Mouse (Mus musculus) retina, postnatal 1 day (tissue): ENCODE measurements around the gene Upb1.
"Not testable (repeated sequence)": the region's sequence is repeated elsewhere in the genome, so short reads cannot be mapped to it uniquely, and the experiment has no call there.

Source experiments
- DNase-seq: peaks from one replicate; pipeline ENCODE4 v3.0.0-alpha.2; 2012

Gene Upb1

DNA sequence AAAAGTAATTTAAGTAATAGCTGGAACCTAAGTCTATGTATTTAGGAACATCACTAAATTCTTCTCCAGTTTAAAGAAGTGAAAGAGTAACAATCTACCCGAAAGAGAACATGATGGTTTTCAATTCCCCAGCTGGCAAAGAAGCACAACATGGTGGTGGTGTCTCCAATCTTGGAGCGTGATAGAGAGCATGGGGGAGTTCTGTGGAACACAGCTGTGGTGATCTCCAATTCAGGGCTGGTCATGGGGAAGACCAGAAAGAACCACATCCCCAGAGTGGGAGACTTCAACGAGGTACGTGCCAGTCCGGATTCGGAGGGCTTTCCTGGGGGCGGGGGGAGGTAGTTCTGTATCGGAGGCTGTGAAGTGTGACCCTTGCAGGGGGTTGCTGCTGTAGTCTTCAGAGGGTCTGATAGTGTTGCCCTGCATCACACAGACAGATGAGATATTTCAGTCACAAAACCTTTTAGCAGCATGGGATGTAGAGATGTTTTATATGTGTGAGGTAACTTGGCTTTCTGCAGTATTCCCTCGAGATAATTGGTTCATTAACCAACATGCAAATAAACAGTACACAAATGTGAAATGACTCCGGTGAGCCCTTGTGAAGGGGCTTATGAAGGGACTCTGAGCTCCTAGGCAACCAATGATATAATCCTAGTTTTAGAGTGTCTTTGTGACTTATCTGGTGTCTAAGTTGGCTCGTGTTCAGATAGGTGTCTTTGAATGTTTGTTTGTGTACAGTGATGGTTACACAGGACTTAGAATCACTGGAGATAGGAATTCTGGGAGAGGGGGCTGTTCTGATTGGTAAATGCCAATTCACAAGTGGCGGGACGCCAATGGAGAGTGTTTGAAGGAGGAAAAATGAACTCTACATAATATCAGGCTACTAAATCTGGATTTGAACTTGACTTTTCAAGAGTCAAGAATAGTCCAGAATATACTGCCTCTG is 27.4 kb downstream of the Upb1 start:
- DNase-seq: no peak

DNA sequence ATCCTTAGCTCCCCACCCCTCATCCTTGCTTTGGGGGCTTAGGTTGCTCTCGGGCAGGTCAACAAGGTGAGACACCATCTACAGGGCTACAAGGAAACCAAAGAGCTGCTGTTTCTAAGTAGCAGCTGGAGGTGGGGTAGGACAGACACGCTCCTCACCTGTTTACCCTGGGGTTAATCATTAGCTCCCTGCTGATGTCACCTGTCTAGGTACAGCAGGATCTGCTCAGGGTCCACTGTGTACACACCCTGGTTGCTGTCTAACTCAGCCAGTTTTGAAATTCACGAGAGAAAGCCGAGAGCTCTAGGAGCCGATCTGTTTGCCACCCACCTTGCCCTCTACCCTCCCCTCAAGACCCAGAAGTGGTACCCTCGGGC is 28.1 kb downstream of the Upb1 start:
- no peak for DNase-seq

DNA sequence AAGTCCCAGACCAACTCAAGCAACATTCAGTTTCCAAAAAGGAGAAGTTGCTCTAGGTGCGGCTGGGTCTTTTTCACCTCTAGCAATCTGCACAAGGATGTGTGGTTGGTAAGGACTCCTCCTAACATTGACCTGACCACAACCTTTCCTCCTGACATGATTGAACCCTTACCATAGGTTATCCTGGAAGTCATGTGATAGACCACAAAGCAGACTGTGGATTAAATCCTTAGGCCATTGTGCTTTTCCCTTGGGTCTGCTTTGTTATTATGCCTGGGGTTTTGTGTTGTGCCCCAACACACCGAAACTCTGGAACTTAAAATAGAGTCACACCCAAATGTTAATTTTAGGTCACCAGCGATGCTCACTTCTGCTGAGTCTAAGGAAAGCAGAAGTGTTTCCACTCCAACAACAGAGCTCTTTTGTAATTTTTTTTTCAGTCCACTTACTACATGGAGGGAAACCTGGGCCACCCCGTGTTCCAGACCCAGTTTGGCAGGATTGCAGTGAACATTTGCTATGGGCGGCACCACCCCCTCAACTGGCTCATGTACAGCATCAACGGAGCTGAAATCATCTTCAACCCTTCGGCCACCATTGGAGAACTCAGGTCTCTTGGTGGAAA is 28.7 kb downstream of the Upb1 start:
- DNase-seq: no peak

DNA sequence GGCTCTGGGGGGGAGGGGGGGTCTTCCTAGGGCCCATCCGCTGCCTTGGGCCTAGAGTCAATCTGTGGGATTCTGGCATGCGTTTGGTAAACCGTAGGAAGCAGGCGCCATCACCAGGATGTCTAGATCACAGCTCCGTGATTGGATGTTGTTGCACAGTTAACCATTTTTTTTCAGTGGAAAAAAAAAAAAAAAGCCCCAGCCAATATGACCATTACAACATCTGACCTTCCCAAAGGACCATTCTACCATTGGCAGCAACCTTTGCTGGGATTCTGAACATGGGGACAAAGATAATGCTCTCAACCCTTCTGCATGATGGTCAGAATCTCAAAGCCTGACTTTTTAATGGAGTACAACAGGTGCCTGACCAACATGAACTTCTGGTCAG is 29.2 kb downstream of the Upb1 start:
- no peak for DNase-seq

DNA sequence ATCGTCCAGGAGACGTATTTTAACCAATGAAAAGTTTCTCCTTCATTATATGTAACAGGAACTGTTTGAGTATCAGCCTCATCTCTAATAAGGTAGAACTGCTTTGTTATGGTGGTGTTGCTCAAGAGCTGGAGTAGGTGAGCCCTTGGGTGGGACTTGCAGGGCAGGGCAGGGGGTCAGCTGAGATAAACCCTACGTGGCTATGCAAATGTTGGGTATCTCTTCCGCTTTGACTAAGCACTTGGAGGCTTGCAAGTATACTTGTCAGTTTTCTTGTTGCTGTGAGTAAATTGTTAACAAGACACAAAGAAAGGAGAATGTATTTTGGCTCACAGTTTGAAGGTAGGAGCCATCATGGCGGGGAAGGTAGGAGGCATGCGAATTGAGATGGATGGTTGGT is 29.7 kb downstream of the Upb1 start:
- no peak for DNase-seq

DNA sequence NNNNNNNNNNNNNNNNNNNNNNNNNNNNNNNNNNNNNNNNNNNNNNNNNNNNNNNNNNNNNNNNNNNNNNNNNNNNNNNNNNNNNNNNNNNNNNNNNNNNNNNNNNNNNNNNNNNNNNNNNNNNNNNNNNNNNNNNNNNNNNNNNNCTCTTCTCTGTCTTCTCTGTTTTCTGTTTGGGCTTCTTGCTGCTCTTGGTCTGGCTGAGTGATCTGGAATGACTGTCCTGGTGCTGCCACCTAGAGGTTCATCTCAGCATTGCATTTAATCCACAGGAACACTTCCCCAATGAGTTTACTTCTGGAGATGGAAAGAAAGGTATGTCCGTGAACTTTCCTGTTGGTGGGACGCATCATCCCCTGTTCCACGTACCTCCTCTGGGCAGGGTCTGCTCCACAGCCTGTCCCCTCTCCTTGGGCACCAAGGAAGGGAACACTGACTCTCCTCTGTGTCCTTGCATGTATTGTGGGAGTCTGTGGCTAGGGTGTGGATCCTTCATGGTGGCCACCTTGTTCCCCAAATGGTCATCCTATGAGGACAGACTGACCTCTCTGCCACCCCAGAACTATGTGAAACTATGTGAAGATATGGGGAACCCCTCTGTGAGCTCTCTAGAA is 35.8 kb downstream of the Upb1 start:
- DNase-seq: peak; percentile 88

DNA sequence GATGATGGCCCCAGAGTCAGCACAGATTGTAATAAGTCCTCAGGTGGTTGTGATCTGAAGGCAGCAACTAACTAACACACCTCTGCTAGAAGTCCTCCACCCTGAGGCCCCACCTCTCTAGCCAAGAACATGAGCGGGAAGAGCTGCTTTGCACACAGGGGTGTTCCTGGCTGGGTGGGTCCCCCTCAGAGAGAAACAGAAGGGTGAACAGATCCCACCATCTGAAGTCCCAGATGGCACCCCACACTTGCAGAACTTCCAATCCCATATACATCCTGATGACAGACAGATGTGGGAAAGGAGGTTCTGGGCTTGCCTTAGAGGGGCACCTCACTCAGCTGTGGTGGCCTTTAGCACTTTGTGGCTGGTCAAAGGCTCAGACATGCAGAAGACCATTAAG is 36.4 kb downstream of the Upb1 start:
- no peak for DNase-seq

DNA sequence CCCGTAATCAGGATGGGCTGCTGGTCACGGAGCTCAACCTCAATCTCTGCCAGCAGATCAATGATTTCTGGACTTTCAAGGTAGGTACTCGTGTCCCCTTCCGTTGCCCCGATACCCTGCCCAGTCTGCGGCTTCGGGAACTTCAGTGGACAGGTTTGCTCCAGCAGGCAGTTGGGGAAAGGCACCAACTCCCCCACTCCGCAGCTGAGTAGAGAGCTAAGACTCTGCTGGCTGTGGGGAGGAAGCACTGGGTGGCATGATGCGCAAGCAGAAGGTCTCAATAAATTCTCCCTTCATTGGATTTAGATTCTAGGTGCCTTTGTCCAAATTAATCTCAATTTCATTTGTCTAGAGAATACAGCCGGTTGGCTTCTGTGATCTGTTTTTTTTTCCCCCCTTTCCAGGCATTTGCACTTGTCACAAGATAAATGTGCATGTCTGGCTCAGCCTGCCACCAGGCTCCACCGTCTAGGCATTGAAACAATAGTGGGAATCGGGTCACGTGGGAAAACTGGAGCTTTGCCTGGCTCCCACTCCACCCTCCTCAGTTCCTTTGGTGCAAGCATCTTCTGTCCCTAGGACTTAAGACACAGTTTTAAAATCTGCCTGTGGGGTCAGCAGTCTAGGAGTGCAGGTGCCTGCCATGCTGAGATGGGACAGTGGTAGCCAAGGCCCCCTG is 37.4 kb downstream of the Upb1 start:
- peak; percentile 62 for DNase-seq

DNA sequence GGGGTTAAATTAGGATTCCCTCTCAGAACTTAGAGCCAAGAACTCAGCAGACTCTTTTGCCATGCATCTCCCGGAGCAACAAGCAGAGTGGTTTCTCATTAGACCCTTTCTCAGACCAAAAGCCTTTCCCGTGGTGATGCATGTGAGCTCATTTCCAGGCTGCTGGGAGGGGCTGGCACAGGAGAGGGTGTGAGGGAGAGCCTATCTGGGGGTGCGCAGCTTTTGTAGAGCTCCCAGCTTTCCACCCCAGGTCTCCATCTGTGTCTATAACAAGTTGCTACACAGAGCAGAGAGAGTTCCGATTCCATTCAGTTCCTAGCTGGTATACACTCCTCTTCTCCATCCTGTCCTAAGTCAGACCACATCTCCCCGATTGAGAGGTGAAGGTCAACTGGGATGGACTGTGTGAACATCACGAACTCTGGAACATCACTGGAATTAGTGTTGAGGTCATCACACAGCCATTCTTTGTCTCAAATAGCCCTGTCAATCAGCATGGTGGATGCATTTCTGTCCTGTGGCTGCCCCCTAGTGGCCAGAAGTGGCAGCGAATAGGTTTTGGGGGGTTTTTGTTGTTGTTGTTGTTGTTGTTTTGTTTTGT is 38.4 kb downstream of the Upb1 start:
- DNase-seq: peak; percentile 87

DNA sequence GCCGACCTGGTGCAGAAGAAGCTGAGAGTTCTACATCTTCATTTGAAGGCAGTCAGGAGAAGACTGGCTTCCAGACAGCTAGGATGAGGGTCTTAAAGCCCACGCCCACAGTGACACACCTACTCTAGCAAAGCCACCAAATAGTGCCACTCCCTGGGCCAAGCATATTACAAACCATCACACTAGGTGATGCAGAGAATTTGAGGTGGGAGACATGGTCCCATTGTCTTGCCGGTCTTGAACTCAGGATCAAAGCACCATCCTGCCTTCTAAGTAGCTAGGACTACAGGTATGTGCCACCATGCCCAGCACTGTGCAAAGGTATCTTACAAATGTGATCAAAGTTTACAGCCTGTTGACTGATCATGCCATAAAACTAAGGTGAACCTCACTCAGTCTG is 39.8 kb downstream of the Upb1 start:
- no peak for DNase-seq

DNA sequence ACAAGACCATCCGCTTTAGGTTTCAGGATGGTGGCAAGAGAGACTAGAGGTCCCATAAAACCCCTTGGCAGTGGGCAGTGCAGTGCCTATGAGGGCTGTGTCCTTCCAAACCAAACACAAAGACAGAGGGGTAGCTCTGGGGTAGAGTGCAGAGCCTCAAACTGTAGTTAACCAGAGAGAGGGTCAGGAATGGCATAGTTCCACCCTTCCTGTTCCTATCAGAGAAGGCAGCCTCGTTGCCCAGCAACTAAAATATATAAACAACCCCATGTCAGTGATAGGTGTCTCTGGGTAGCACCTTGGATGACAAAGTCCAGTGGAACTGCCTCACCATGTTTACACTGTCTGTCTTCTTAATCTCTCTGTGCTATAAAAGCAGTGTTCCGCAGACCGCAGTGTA is 40.9 kb downstream of the Upb1 start:
- no peak for DNase-seq

DNA sequence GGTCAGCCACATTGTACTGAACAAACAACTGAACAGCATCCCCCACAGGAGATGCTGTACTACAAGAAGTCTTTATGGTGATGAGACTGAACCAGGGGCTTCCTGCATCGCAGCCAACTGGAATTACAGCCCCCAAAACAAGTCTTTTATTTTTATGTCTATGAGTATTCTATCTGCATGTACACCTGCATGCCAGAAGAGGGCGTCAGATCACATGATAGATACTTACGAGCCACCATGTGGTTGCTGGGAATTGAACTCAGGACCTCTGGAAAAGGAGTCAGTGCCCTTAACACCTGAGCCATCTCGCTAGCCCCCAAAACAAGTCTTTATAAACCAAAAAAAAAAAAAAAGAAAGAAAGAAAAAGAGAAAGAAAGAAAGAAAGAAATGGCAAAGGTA is 42.1 kb downstream of the Upb1 start:
- DNase-seq: no peak

DNA sequence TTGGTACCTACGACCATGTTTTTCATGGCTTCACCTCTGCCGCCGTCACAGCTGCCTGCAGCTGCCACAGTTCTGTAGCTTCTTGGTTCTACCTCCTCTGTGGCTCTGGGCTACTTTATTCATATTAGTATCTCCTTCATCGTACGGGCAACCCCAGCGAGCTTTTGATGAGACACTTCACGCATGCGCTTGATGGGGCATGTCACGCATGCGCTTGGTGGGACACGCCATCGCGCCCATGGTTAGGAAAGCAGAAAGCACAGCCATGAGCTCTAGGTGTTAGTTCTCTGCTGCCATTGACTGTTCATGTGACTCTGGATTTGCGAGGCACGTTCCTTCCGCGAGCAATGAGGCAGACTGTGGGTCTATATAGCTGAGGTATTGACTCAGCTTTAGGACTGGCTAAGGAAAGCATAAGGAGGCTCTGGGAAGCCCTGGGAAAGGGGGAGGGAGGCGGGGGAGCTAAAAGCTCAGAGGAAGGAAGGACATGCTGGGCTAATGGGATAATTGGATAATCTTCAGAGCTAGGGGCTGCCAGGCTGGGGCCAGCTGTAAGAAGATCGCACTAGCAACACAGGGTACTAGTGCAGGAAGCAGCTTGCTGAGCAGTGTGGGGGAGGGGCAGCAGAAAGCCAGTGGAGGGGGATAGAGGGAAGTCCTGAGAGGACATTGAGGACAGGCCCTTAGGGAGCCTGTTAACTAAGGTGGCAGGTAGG is 43.4 kb downstream of the Upb1 start:
- DNase-seq: peak; percentile 90

DNA sequence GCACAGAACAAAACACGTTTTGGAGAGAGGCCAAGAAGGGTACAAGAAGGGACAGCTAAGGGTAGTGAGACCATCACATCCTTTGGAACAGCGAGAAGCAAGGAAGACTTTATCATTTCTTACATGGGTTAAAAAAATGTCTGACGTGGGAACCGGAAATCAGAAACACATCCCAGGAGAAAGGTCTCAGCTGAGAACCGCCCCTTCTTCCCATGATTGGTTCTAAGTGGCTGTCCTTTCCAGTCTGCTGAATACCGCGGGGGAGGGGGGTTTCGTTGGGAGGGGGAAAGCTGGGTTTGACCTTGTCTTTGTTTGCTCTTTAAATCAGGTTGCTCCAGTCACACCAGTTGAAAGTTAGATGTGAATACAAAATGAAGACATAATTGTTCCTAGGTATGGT is 44.1 kb downstream of the Upb1 start:
- peak; percentile 68 for DNase-seq

DNA sequence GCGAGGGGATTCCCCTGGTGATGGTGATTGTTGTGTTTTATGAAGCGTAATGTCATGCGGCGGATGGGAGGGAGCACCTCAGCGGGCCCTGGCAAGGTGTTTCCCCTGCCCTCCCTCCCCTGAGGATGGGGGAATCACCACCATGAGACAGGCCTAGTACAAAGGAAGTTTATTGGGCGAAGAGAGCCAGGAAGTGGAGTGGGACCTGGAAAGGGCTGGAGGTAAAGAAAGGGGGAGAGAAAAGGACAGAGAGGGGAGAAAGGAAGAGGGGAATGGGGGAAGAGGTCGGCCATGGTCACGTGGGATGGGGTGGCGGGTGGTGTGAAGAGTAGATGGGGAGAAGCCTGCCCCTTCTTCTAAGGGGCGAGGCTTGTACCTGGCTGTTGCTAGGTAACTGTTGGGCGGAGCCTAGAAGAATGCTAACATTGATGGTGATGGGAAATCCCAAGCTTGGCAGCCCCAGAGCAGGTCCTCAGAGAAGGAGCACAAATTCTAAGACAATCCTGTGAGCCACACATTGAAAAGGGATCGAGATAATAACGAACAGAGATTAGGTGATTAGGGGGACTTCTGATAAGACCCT is 45.7 kb downstream of the Upb1 start:
- no peak for DNase-seq

DNA sequence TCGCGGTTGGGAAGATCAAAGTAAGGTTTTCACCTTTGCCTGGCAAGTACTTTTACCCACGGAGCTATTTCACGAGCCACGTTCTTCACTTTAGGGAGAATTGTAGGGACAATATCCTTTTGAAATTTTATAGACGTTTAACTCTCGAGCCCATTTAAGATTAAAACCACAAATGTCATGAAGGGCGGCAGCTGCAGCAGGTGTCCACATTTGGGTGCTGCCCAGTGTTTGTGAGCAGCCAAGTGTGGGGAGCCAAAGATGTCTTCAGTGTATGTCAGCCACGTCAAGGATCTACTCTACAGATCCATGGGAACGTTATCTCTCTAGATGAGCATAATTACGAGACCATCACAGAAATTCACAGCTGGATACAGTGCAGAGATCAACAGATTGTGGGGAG is 46.6 kb downstream of the Upb1 start:
- DNase-seq: no peak

DNA sequence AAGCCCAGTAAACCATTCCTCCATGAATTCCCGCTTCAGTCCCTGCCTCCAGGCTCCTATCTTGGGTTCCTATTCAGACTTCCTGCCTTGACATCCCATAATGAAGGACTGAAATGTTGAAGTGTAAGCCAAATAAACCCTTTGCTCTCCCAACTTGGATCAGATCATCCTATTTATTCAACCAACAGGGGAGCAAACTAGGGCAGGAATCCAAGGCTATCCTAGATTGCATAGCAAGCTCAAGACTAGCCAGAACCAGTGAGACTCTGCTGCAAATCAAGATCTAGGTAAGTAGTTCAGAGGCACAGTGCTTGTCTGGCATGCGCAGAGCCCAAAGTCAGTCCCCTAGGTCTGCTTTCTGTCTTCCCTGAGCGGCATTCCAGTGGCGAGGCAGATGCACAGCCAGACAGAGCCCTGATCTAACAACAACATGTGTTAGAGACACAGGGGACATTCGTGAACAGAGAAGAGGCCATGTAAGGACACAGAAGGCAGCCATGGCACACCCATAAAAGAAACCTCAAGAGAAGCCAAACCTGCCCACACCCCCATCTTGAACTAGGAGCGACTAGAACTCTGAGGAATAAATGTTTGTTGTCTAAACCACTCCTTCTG is 48.0 kb downstream of the Upb1 start:
- DNase-seq: no peak

DNA sequence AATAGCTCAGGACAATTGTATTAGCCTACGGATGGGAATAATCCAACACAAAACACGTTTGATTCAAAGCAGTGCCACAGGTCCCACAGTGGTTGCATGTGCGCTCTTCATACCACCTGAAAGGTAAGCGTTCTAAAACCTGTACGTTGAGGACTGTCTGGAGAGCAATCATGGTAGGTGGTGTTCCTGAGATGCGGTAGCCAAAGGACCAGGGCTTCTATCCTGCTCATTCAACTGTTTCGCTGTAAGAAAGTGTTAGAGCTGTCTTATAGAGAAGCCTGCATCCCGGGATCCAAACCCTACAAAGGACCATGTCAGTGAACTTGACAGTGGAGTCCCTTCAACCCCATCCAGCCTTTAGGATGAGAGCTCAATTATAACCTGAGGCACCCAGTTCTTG is 49.4 kb downstream of the Upb1 start:
- no peak for DNase-seq

DNA sequence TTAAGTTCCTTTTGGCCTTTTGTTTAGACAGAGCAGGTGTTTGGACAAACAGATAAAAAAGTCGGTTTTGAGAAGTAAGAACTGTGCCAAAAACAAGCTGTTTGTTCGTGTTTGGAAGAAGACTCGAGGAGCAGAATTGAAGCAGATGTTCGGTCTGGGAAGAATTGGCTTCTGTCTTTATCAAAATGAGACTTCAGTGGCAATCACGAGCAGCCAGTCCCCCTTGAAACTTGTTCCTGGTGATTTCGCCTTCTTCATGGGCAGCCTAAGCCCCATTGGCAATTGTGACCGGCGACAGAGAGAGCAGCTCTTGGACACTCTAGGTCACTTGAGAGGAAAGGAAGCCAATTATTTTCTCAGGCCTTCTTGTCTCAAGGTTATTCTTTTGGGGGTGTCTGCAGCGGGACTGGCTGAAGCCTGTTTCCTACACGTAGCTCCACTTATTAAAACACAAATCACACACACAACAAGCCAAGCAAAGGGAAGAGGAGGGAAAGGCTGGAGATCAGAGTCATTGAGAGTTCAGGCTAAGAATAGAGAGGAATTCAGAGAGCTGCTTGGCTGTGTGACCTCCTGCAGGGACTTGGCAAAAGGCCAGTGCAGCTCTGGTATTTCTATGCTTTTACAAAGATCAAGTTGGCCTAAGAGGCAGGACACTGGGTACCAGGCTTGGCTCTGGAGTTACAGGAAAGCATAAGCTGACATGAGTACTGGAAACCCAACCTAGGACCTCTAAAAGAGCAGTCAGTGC is 50.3 kb downstream of the Upb1 start:
- peak; percentile 74 for DNase-seq

DNA sequence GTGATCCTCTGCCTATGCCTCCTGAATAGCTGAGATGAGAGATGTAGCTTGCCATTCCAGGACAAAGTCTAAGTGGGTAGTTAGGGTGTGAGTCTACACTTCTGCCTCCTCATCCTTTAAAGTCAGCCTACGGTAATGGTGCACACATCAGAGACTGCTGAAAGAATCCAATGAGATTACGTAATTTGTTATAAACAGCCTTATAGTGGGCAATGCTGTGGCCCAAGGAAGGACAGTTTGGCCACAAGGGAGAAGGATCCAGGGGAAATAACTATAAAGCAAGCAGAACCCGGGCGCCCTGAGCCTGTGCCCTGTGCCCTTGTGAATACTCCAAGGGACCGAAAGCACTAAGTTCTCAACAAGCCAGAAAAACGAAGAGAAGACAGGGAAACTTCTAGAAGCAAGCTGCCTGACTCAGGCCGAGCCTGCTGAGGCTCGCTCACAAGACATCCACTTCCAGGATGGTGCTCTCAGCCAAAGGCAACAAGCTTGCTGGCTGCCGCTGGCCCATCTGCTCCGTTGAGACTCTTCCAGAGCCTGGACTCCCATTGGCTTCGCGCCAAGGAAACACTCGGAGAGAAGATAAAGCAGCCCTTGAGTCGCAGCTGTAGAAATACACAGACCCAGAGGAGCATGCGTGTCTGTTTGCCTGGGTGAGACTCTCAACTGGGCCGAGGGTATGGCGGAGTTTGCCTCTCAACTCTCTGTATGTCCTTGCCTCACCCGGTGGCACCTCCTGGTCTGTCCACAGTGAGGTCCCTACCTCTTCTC is 55.3 kb downstream of the Upb1 start:
- DNase-seq: not testable (repeated sequence)
